Mouse (Mus musculus) lung, postnatal 0 days (tissue): ENCODE measurements around the gene Rps6ka5.

Source experiments
- CTCF ChIP-seq: IDR thresholded peaks from 2 replicates; pipeline ENCODE4 v1.5.1; 2016; ENCODE audit warnings: antibody characterized with exemption, mild to moderate bottlenecking
- EP300 ChIP-seq: IDR thresholded peaks from 2 replicates; pipeline ENCODE4 v1.6.1; 2016; ENCODE audit warnings: antibody characterized with exemption, mild to moderate bottlenecking, control low read depth

- TF ChIP-seq CTCF (no peak), EP300 (no peak)
Measured at GRCm38 (mm10) chr12:100509615-100510282, 217.0 kb downstream of the Rps6ka5 start.
